In genomic region chr4:43629106-43629817, GRCm38 (mm10) we compare ENCODE assay signal across 8 mouse cellular contexts. TPM values are rescaled to one million over a fixed set of nuclear protein-coding genes. Genes with fewer than 3 reads are reported as not detected.
DNase-seq lines count a peak whose midpoint lies in the region; ATAC-seq and TF ChIP-seq lines count a peak whose summit lies in the region.

No protein-coding gene starts in this region.

- H3K4me2 ChIP-seq in limb, embryonic 14.5 days (replicated peaks; ENCODE audit: low read depth, low read length, severe bottlenecking), result no peak overlapping the region
- H3K4me2 ChIP-seq in stomach, postnatal 0 days (replicated peaks; ENCODE audit: low read depth), result no peak overlapping the region

- TF ChIP-seq CTCF in stomach, postnatal 0 days (IDR thresholded peaks at IDR 0.05; ENCODE audit: low read depth), result no peak

- H3K9ac ChIP-seq in limb, embryonic 14.5 days (ENCODE audit: low read depth, low read length, severe bottlenecking), result no peak overlapping the region
- H3K9ac ChIP-seq in stomach, postnatal 0 days (ENCODE audit: low read length), result no peak overlapping the region

- no peaks in the 10 kb centered on the region for H3K27me3 ChIP-seq in limb, embryonic 14.5 days (ENCODE audit: control insufficient read depth, insufficient read depth, low read length)
- peaks cover 3% of the 10 kb centered on the region; the same call in 1 of the 2 replicates for H3K27me3 ChIP-seq in stomach, postnatal 0 days (ENCODE audit: control insufficient read depth, insufficient read depth, low read length)

- no peak overlapping the region for H3K4me3 ChIP-seq in limb, embryonic 14.5 days (replicated peaks; ENCODE audit: low read length)
- no peak overlapping the region for H3K4me3 ChIP-seq in stomach, postnatal 0 days (ENCODE audit: low read depth, low read length)

- no peak overlapping the region for H3K27ac ChIP-seq in limb, embryonic 14.5 days (replicated peaks; ENCODE audit: low read depth, low read length)
- H3K27ac ChIP-seq in stomach, postnatal 0 days (replicated peaks), result no peak overlapping the region

- H3K9me3 ChIP-seq in limb, embryonic 14.5 days (ENCODE audit: control insufficient read depth, low read length), result peaks cover 13% of the 10 kb centered on the region
- no peaks in the 10 kb centered on the region for H3K9me3 ChIP-seq in stomach, postnatal 0 days (ENCODE audit: control insufficient read depth, low read length)

- DNase-seq in cerebellum, adult 18-20 months, result peak; percentile 48 to 54
- DNase-seq in cerebellum, adult 11 months, result no peak
- DNase-seq in right cerebral cortex, postnatal 10 days (ENCODE audit: low spot score in 2 of 2), result peak; percentile 44 to 57
- no peak for DNase-seq in right cerebral cortex, postnatal 4 days
- DNase-seq in limb, embryonic 14.5 days (ENCODE audit: low spot score), result peak; percentile 12
- DNase-seq in stomach, postnatal 0 days (ENCODE audit: low spot score), result peak; percentile 18
- DNase-seq in layer of hippocampus, adult 9-11 months, result no peak

- ATAC-seq in limb, embryonic 14.5 days (ENCODE audit: low FRiP score, low read depth), result no peak
- no peak for ATAC-seq in stomach, postnatal 0 days (ENCODE audit: low FRiP score, low TSS enrichment)
- no peak for ATAC-seq in activated CD4-positive, CD25-positive, alpha-beta regulatory T cell, adult 4 months

- WGBS in limb, embryonic 14.5 days, result 47% methylated on average over 20 of the region's 20 CpGs
- WGBS in stomach, postnatal 0 days, result 48% methylated on average over 20 of the region's 20 CpGs

- no peak for TF ChIP-seq EP300 in stomach, postnatal 0 days (optimal IDR thresholded peaks at IDR 0.05)

- peaks cover 26% of the 10 kb centered on the region for H3K4me1 ChIP-seq in limb, embryonic 14.5 days (ENCODE audit: control insufficient read depth, insufficient read depth, low read length)
- H3K4me1 ChIP-seq in stomach, postnatal 0 days (replicated peaks; ENCODE audit: control insufficient read depth, insufficient read depth), result peaks cover 8% of the 10 kb centered on the region; the same call in 1 of the 2 replicates

- no peaks in the 10 kb centered on the region for H3K36me3 ChIP-seq in limb, embryonic 14.5 days (ENCODE audit: control insufficient read depth, insufficient read depth, low read length)
- H3K36me3 ChIP-seq in stomach, postnatal 0 days (ENCODE audit: control insufficient read depth, insufficient read depth, low read length), result no peaks in the 10 kb centered on the region

- no peak for TF ChIP-seq POLR2A in limb, embryonic 14.5 days (IDR thresholded peaks at IDR 0.05; ENCODE audit: borderline replicate concordance, extremely low read depth, insufficient read depth, insufficient read length)

RNA-seq across cellular contexts. Expression of gene Npr2, which starts 2.5 kb away (rescaled TPM):
- 121 and 124 TPM in 2 replicates for polyA plus RNA-seq in limb, embryonic 14.5 days (2012; rRNA removed)
- polyA plus RNA-seq in limb, embryonic 14.5 days (2014; fragmentation: Nextera tagmentation; extraction: Ambion mirVana), result 33.3 and 34.3 TPM in 2 replicates
- 4.8 and 6.7 TPM in 2 replicates for polyA plus RNA-seq in stomach, postnatal 0 days (2015; fragmentation: Nextera tagmentation; extraction: Ambion mirVana)
- not detected for polyA plus RNA-seq in activated CD4-positive, CD25-positive, alpha-beta regulatory T cell, adult 4 months (2017; shearing (Covaris generic))

RNA-seq across cellular contexts. Expression of gene Spag8, which starts 24.1 kb away (rescaled TPM):
- polyA plus RNA-seq in limb, embryonic 14.5 days (2012; rRNA removed), result 1.8 and 2.5 TPM in 2 replicates
- polyA plus RNA-seq in limb, embryonic 14.5 days (2014; fragmentation: Nextera tagmentation; extraction: Ambion mirVana), result 0.58 and 0.61 TPM in 2 replicates
- polyA plus RNA-seq in stomach, postnatal 0 days (2015; fragmentation: Nextera tagmentation; extraction: Ambion mirVana), result 0.23 and 0.38 TPM in 2 replicates
- not detected for polyA plus RNA-seq in activated CD4-positive, CD25-positive, alpha-beta regulatory T cell, adult 4 months (2017; shearing (Covaris generic))

RNA-seq across cellular contexts. Expression of gene Hint2, which starts 27.0 kb away (rescaled TPM):
- 58.3 and 63.2 TPM in 2 replicates for polyA plus RNA-seq in limb, embryonic 14.5 days (2012; rRNA removed)
- polyA plus RNA-seq in limb, embryonic 14.5 days (2014; fragmentation: Nextera tagmentation; extraction: Ambion mirVana), result 73.8 and 87.6 TPM in 2 replicates
- polyA plus RNA-seq in stomach, postnatal 0 days (2015; fragmentation: Nextera tagmentation; extraction: Ambion mirVana), result 150 and 152 TPM in 2 replicates
- polyA plus RNA-seq in activated CD4-positive, CD25-positive, alpha-beta regulatory T cell, adult 4 months (2017; shearing (Covaris generic)), result 10 to 100 TPM; 41.0 to 42.7 TPM

RNA-seq across cellular contexts. Expression of gene Tmem8b, which starts 39.5 kb away (rescaled TPM):
- 16.0 and 26.7 TPM in 2 replicates for polyA plus RNA-seq in limb, embryonic 14.5 days (2012; rRNA removed)
- 3.8 and 5.2 TPM in 2 replicates for polyA plus RNA-seq in limb, embryonic 14.5 days (2014; fragmentation: Nextera tagmentation; extraction: Ambion mirVana)
- polyA plus RNA-seq in stomach, postnatal 0 days (2015; fragmentation: Nextera tagmentation; extraction: Ambion mirVana), result 2.0 and 2.4 TPM in 2 replicates
- polyA plus RNA-seq in activated CD4-positive, CD25-positive, alpha-beta regulatory T cell, adult 4 months (2017; shearing (Covaris generic)), result under 1 TPM; 0.38 to 0.90 TPM

RNA-seq across cellular contexts. Expression of gene Fam221b, which starts 39.7 kb away (rescaled TPM):
- polyA plus RNA-seq in limb, embryonic 14.5 days (2012; rRNA removed), result 0.40 and 0.63 TPM in 2 replicates
- 4.0 and 4.3 TPM in 2 replicates for polyA plus RNA-seq in limb, embryonic 14.5 days (2014; fragmentation: Nextera tagmentation; extraction: Ambion mirVana)
- polyA plus RNA-seq in stomach, postnatal 0 days (2015; fragmentation: Nextera tagmentation; extraction: Ambion mirVana), result 3.1 and 3.6 TPM in 2 replicates
- polyA plus RNA-seq in activated CD4-positive, CD25-positive, alpha-beta regulatory T cell, adult 4 months (2017; shearing (Covaris generic)), result 1 to 10 TPM; 3.2 to 4.4 TPM

Comparison
In these comparisons a context has a peak if more than half of its experiments do, and no peak if none do; other contexts are left out.
1. DNase-seq: peak in cerebellum, adult 18-20 months (2 of 2), right cerebral cortex, postnatal 10 days (2 of 2), limb, embryonic 14.5 days (single experiment) and stomach, postnatal 0 days (single experiment); none in cerebellum, adult 11 months (single experiment), right cerebral cortex, postnatal 4 days (single experiment) and layer of hippocampus, adult 9-11 months (single experiment).